Mouse (Mus musculus) inflammation-experienced regulatory T-cells, adult 6 months (primary cell): ENCODE measurements around the gene Gfi1. TPM values are rescaled to one million over a fixed set of nuclear protein-coding genes. Genes with fewer than 3 reads are reported as not detected.
A peak's percentile ranks its signal among the peaks of the same experiment; 100 is the strongest.

ENCODE experiments used
- ATAC-seq: one replicate; pipeline ENCODE4 v1.8.0; 2017
- polyA plus RNA-seq, 3 experiments: library from polyadenylated mRNA; unstranded; fragments of 100-300 nt; shearing (Covaris generic); gene quantifications; one replicate each; pipeline ENCODE4 v1.2.1; 2017

Gfi1 gene
- polyA plus RNA-seq, 3 experiments from 2014 or later: 2.0 to 7.4 (median 5.5) TPM

- ATAC-seq: no peak
Measured at GRCm38 (mm10) chr5:107722661-107723532, 2.9 kb downstream of the Gfi1 start.

GRCm38 (mm10) chr5:107721638-107722011 lies 4.2 kb downstream of the Gfi1 start:
- ATAC-seq: no peak

GRCm38 (mm10) chr5:107720991-107721637 lies 4.7 kb downstream of the Gfi1 start:
- ATAC-seq: no peak

- ATAC-seq: no peak
Measured at GRCm38 (mm10) chr5:107720511-107720910, 5.3 kb downstream of the Gfi1 start.

- no peak for ATAC-seq
Measured at GRCm38 (mm10) chr5:107719786-107720185, 6.0 kb downstream of the Gfi1 start.

GRCm38 (mm10) chr5:107719209-107719608 lies 6.6 kb downstream of the Gfi1 start:
- no peak for ATAC-seq

- peak; percentile 84 for ATAC-seq
Measured at GRCm38 (mm10) chr5:107717871-107718361, 7.9 kb downstream of the Gfi1 start.

- ATAC-seq: no peak
Measured at GRCm38 (mm10) chr5:107711689-107712088, 14.1 kb downstream of the Gfi1 start.

GRCm38 (mm10) chr5:107708124-107708797 lies 17.6 kb downstream of the Gfi1 start:
- ATAC-seq: no peak

- no peak for ATAC-seq
Measured at GRCm38 (mm10) chr5:107706262-107706661, 19.6 kb downstream of the Gfi1 start.

GRCm38 (mm10) chr5:107705756-107706155 lies 20.1 kb downstream of the Gfi1 start:
- ATAC-seq: no peak

- ATAC-seq: peak; percentile 94
Measured at GRCm38 (mm10) chr5:107703207-107703763, 22.6 kb downstream of the Gfi1 start.

GRCm38 (mm10) chr5:107701658-107702057 lies 24.2 kb downstream of the Gfi1 start:
- no peak for ATAC-seq

GRCm38 (mm10) chr5:107700873-107701272 lies 25.0 kb downstream of the Gfi1 start:
- no peak for ATAC-seq

- ATAC-seq: no peak
Measured at GRCm38 (mm10) chr5:107698888-107699287, 26.9 kb downstream of the Gfi1 start.

GRCm38 (mm10) chr5:107695019-107695418 lies 30.8 kb downstream of the Gfi1 start:
- ATAC-seq: peak; percentile 69

GRCm38 (mm10) chr5:107688499-107688866 lies 37.4 kb downstream of the Gfi1 start:
- peak; percentile 13 for ATAC-seq

- peak; percentile 93 for ATAC-seq
Measured at GRCm38 (mm10) chr5:107687592-107688498, 38.0 kb downstream of the Gfi1 start.

- no peak for ATAC-seq
Measured at GRCm38 (mm10) chr5:107687161-107687560, 38.7 kb downstream of the Gfi1 start.

- ATAC-seq: no peak
Measured at GRCm38 (mm10) chr5:107684380-107684779, 41.5 kb downstream of the Gfi1 start.

- ATAC-seq: no peak
Measured at GRCm38 (mm10) chr5:107681300-107681699, 44.5 kb downstream of the Gfi1 start.

- ATAC-seq: no peak
Measured at GRCm38 (mm10) chr5:107678392-107678791, 47.4 kb downstream of the Gfi1 start.
